Mouse (Mus musculus) C2C12 (cell line): Measurements from ENCODE around the gene Klri1. TPM values are rescaled to one million over a fixed set of nuclear protein-coding genes. Genes with fewer than 3 reads are reported as not detected.

Source experiments
- microRNA-seq: library from miRNA; unstranded; fragments of <30 nt; microRNA quantifications from one replicate; pipeline ENCODE4, GENCODE M21; 2019; ENCODE audit warnings: borderline microRNAs expressed
- polyA plus RNA-seq: library from polyadenylated mRNA; unstranded; fragments of >200 nt; fragmentation: generic; extraction: Trizol; gene quantifications from one replicate; pipeline ENCODE4 v1.2.1, GENCODE M21; 2012; ENCODE audit warnings: missing spikeins

Klri1 gene
- polyA plus RNA-seq, 1 experiment, result not detected

Small RNA genes lying within 50 kb of the gene (microRNA-seq; reads per million reads assigned to microRNA genes)
- not detected for gene Mir680-1

Other genes with a start within 250 kb of the Klri1 start
- 0.99 TPM for gene Olr1, start 210.0 kb downstream of the Klri1 start, polyA plus RNA-seq
- gene Tmem52b, start 204.6 kb downstream of the Klri1 start, polyA plus RNA-seq, result 0.02 TPM
- gene Gabarapl1, start 184.0 kb downstream of the Klri1 start, polyA plus RNA-seq, result 64.3 TPM
- gene Klre1, start 139.2 kb downstream of the Klri1 start, polyA plus RNA-seq, result not detected
- gene Klrd1, start 125.3 kb downstream of the Klri1 start, polyA plus RNA-seq, result not detected
- not detected for gene Klrk1, start 93.3 kb downstream of the Klri1 start, polyA plus RNA-seq
- not detected for gene Klrc3, start 73.8 kb downstream of the Klri1 start, polyA plus RNA-seq
- gene Klrc2, start 56.4 kb downstream of the Klri1 start, polyA plus RNA-seq, result not detected
- not detected for gene Klrc1, start 38.2 kb downstream of the Klri1 start, polyA plus RNA-seq
- not detected for gene Klri2, start 23.4 kb upstream of the Klri1 start, polyA plus RNA-seq
- gene Gm156, start 67.1 kb upstream of the Klri1 start, polyA plus RNA-seq, result not detected
- gene Gm17631, start 145.5 kb upstream of the Klri1 start, polyA plus RNA-seq, result not detected
- gene Klra17, start 159.5 kb upstream of the Klri1 start, polyA plus RNA-seq, result 0.02 TPM
- gene Klra5, start 200.5 kb upstream of the Klri1 start, polyA plus RNA-seq, result not detected